Mouse (Mus musculus): Measurements from ENCODE around the gene H2-DMb2. TPM values are rescaled to one million over a fixed set of nuclear protein-coding genes. Genes with fewer than 3 reads are reported as not detected.

The H2-DMb2 gene
- total and polyA plus RNA-seq, 3 experiments, result 0.77 to 1.5 TPM; not detected in 1

DNA sequence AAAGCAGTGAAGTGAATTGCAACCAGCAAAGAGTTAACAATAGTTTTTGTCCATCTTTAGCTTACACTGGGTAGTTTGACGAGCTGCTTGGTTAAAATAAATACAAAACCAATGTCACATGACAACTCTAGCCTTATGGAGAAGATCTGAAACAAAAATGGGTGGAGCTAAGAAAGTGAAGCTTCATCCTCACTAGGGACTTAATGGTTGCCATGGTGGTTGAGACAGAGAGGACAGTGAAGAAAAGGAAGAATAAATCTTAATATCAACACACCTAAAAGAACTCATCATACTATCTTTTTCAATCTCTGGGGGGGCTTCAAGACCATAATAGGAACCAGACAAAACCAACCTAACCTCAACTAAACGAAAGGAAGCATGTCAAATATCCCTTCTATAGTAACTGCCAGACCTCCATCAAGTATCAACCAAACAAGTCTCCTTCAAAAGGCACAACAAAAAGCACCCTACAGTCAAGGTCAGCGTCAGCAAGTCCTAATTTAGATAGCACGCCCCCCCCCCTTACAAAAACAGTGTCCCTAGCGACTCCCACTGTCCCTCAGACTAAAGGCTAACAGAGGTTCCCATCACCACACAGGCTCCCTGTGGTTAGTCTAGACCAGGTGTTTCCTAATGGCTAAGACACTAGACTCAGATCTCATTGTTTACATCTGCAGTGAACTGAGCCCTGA, 25.5 kb upstream of the H2-DMb2 start (continued):
- no peak for TF ChIP-seq EP300 (IDR thresholded peaks at IDR 0.05; ENCODE audit: low read depth in 1 of 2, low read length in 2 of 2)

DNA sequence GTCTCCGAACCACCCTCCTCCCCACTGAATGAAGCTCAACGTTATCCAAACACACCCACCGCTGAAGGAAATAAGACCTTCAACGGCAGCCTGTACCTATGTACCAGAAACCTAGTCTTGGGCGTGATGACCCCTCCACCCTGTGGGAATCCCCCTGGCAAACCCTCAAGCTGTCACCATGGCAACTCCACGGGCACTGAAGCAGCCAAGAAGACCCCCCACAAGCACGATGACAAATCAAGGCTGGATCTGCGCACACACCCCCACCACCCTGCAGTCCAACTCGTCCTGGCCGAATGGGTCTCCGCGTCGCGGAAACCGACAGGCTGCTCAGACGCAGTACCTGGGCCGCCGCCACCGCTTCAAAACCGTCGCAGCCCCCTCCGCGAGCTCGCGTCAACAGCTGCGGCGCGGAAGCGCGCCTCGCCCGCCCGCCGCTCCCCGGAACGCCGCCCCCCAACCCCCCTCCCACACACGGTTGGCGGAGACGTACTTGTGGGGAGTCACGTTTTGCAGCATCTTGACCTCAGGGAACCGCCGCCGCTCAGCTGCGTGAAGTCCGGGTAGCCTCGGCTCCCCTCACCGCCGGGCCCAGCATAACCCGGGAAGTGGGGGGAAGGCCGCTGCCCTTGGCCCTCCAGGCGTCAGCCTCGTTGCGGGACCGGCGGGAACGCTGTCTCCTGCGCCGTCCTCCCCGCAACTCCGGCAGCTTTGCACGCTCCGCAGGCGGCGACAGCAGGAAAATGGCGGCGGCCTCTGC, 24.8 kb upstream of the H2-DMb2 start:
- Histone ChIP-seq H3K9me3 (replicated peaks; ENCODE audit: insufficient read depth, low read length) (no peaks in the 10 kb centered on the region), H3K79me2 (ENCODE audit: control insufficient read depth, insufficient read depth, low read length, poor library complexity) (peaks cover 80% of the 10 kb centered on the region), H3K36me3 (ENCODE audit: control insufficient read depth in 1 of 2, insufficient read depth in 2 of 2, low read length in 2 of 2) (peaks cover 22 to 36% of the 10 kb centered on the region in 2 experiments), H3K27ac (ENCODE audit: control insufficient read depth, low read depth, low read length) (peak overlapping the region; percentile 76), H3K4me3 (ENCODE audit: control insufficient read depth in 1 of 2, insufficient read depth in 1 of 2, low read depth in 2 of 2, low read length in 2 of 2) (peak overlapping the region; percentile 59 to 98), H3K4me1 (ENCODE audit: control insufficient read depth in 1 of 2, insufficient read depth in 2 of 2, low read length in 2 of 2) (no peaks in the 10 kb centered on the region; a peak in 1 of 4 replicates), H3K27me3 (ENCODE audit: control insufficient read depth in 1 of 2, insufficient read depth in 2 of 2, low read length in 2 of 2) (no peaks in the 10 kb centered on the region), H3K9ac (ENCODE audit: control insufficient read depth, low read depth, low read length, poor library complexity, severe bottlenecking) (peak overlapping the region; percentile 95)
- no peak for DNase-seq (ENCODE audit: low read depth, low spot score)
- TF ChIP-seq GABPA (IDR thresholded peaks at IDR 0.05; ENCODE audit: low read depth, low read length), result no peak
- TF ChIP-seq JUND (IDR thresholded peaks at IDR 0.05; ENCODE audit: low read depth, low read length), result no peak
- no peak for TF ChIP-seq USF1 (IDR thresholded peaks at IDR 0.05; ENCODE audit: low read depth, low read length)
- no peak for TF ChIP-seq ZC3H11A (IDR thresholded peaks at IDR 0.05; ENCODE audit: low read depth, low read length)
- TF ChIP-seq MAX (IDR thresholded peaks at IDR 0.05; ENCODE audit: low read length), result no peak; the same call in 1 of the 2 replicates
- 0 out of 2 replicates have a peak, but pooled peaks have one; percentile 10 for TF ChIP-seq HCFC1 (IDR thresholded peaks at IDR 0.05; ENCODE audit: low read depth, low read length)
- no peak for TF ChIP-seq USF2 (IDR thresholded peaks at IDR 0.05; ENCODE audit: borderline replicate concordance in 1 of 2, insufficient read depth in 1 of 2, low read depth in 1 of 2, low read length in 2 of 2)
- no peak for TF ChIP-seq KAT2A (conservative IDR thresholded peaks at IDR 0.05; ENCODE audit: low read depth, low read length)
- no peak for TF ChIP-seq MYB (IDR thresholded peaks at IDR 0.05; ENCODE audit: low read depth, low read length)
- TF ChIP-seq ZKSCAN1 (IDR thresholded peaks at IDR 0.05; ENCODE audit: low read depth, low read length), result no peak
- no peak for TF ChIP-seq TAL1 (IDR thresholded peaks at IDR 0.05; ENCODE audit: low read length)
- TF ChIP-seq SIN3A (IDR thresholded peaks at IDR 0.05; ENCODE audit: low read length), result peak; percentile 64; the same call in 1 of the 2 replicates
- no peak for TF ChIP-seq BHLHE40 (IDR thresholded peaks at IDR 0.05; ENCODE audit: borderline replicate concordance, low read depth, low read length)
- TF ChIP-seq TCF12 (IDR thresholded peaks at IDR 0.05; ENCODE audit: low read depth, low read length), result no peak
- TF ChIP-seq ZNF384 (IDR thresholded peaks at IDR 0.05; ENCODE audit: low read depth, low read length), result no peak
- TF ChIP-seq NRF1 (IDR thresholded peaks at IDR 0.05; ENCODE audit: insufficient read depth, low read depth, low read length, poor library complexity, severe bottlenecking), result no peak
- TF ChIP-seq RCOR1 (IDR thresholded peaks at IDR 0.05; ENCODE audit: low read depth, low read length), result no peak
- TF ChIP-seq EP300 (IDR thresholded peaks at IDR 0.05; ENCODE audit: low read depth in 1 of 2, low read length in 2 of 2), result no peak
- TF ChIP-seq UBTF (IDR thresholded peaks at IDR 0.05; ENCODE audit: borderline replicate concordance, insufficient read depth, low read depth, low read length), result peak; percentile 83; the same call in 1 of the 2 replicates
- TF ChIP-seq ZMIZ1 (IDR thresholded peaks at IDR 0.05; ENCODE audit: low read depth, low read length), result no peak
- TF ChIP-seq MAZ (IDR thresholded peaks at IDR 0.05; ENCODE audit: low read depth, low read length), result no peak
- TF ChIP-seq MAFK (IDR thresholded peaks at IDR 0.05; ENCODE audit: borderline replicate concordance, low read depth, low read length), result no peak
- no peak for TF ChIP-seq ELF1 (IDR thresholded peaks at IDR 0.05; ENCODE audit: low read depth, low read length)
- no peak for TF ChIP-seq POLR2AphosphoS2 (IDR thresholded peaks at IDR 0.05; ENCODE audit: low read length)
- no peak for TF ChIP-seq ETS1 (IDR thresholded peaks at IDR 0.05; ENCODE audit: low read depth, low read length)
- TF ChIP-seq POLR2A (IDR thresholded peaks at IDR 0.05; ENCODE audit: control insufficient read depth in 1 of 2, insufficient read depth in 1 of 2, low read depth in 1 of 2, low read length in 2 of 2, poor library complexity in 1 of 2), result peak in 1 of 2 experiments; percentile 13; a peak in 1 of 4 replicates
- TF ChIP-seq NELFE (IDR thresholded peaks at IDR 0.05; ENCODE audit: low read depth, low read length), result no peak
- TF ChIP-seq RAD21 (IDR thresholded peaks at IDR 0.05; ENCODE audit: low read depth, low read length), result no peak
- no peak for TF ChIP-seq MEF2A (IDR thresholded peaks at IDR 0.05; ENCODE audit: extremely low read depth, insufficient replicate concordance, low read depth, low read length, poor library complexity, severe bottlenecking)
- TF ChIP-seq SMC3 (IDR thresholded peaks at IDR 0.05; ENCODE audit: low read depth, low read length), result no peak
- TF ChIP-seq MYC (IDR thresholded peaks at IDR 0.05; ENCODE audit: low read depth, low read length), result no peak
